Mouse (Mus musculus) kidney, embryonic 15.5 days (tissue): ENCODE results near the gene Rhob. TPM values are rescaled to one million over a fixed set of nuclear protein-coding genes. Genes with fewer than 3 reads are reported as not detected.
A peak's percentile ranks its signal among the peaks of the same experiment; 100 is the strongest.

Experiments used
- ATAC-seq: fragments of 200-750 bp; cut with Nextera tagmentation; replicated peaks from 2 replicates; pipeline ENCODE4 v1.8.0; 2017; ENCODE audit warnings: moderate TSS enrichment; ENCODE audit not compliant: low FRiP score
- H3K27ac ChIP-seq: fragments of 300-500 bp; sonication (generic); 2 replicates; pipeline ENCODE4 v1.5.1; 2015; ENCODE audit warnings: mild to moderate bottlenecking, inconsistent platforms
- H3K27me3 ChIP-seq: fragments of 300-500 bp; sonication (generic); 2 replicates; pipeline ENCODE4 v1.6.1; 2015; ENCODE audit warnings: inconsistent platforms
- H3K36me3 ChIP-seq: fragments of 300-500 bp; sonication (generic); 2 replicates; pipeline ENCODE4 v1.6.1; 2015; ENCODE audit warnings: inconsistent platforms
- H3K4me1 ChIP-seq: fragments of 300-500 bp; sonication (generic); 2 replicates; pipeline ENCODE4 v1.6.1; 2015; ENCODE audit warnings: inconsistent platforms
- H3K4me2 ChIP-seq: fragments of 300-500 bp; sonication (generic); 2 replicates; pipeline ENCODE4 v1.6.1; 2015; ENCODE audit warnings: moderate library complexity, mild to moderate bottlenecking, inconsistent platforms
- H3K4me3 ChIP-seq: fragments of 300-500 bp; sonication (generic); replicated peaks from 2 replicates; pipeline ENCODE4 v1.5.1; 2015; ENCODE audit warnings: mild to moderate bottlenecking, inconsistent platforms
- H3K9ac ChIP-seq: fragments of 300-500 bp; sonication (generic); 2 replicates; pipeline ENCODE4 v1.6.1; 2015; ENCODE audit warnings: mild to moderate bottlenecking, inconsistent platforms
- H3K9me3 ChIP-seq: fragments of 300-500 bp; sonication (generic); replicated peaks from 2 replicates; pipeline ENCODE4 v1.6.1; 2016; ENCODE audit warnings: inconsistent platforms
- WGBS: fragments of 180-500 bp; shearing (Covaris S2); methylation state at CpG from one replicate; pipeline ENCODE4 v1.1.7; 2015; ENCODE audit warnings: mixed read lengths; 5-methylcytosine and 5-hydroxymethylcytosine counted together
- polyA plus RNA-seq: library from polyadenylated mRNA; unstranded; fragments of >200 nt; fragmentation: Nextera tagmentation; extraction: Ambion mirVana; gene quantifications from 2 replicates; pipeline ENCODE4 v1.2.1, GENCODE M21; 2015

Gene Rhob
- polyA plus RNA-seq: 35.4 and 38.7 TPM in 2 replicates

DNA sequence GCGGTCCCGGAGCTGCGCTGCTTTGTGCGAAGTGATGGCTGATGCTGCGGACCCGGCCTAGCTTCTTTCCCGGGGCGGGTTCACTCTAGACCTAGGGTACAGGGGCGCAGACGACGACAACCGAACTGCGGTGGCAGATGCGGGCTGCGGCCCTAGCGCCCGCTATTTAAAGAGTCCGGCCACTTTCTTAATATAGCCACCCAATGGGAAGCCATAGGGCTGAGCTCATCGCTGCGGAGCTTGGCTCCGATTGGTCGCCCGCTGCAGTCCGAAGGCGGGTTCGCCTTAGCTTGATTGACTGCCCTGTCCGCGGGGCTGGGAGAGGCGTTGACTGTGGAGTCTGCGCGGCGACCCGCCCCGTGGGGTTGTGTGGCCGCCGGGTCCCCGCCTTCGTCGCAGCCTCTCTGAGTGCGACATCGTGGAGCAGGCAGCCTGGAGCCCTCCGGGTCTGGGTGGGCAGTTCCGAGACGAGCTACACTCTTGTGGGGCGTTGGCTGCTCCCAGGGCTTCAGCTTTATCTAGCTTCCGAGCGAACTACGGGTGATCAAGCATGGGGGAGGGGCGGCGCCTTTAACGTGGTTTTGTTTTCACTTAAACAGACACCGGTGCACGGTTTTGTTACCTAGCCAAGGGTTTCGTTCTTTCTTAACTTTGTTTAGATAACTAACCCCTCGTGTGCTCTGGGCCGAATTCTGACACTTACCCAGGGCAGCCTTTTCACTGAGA, at the start of gene Rhob:
TSS of gene Rhob (minus strand) at position 139 of the 726 bp plus-strand sequence.
- H3K9me3 ChIP-seq: no peaks in the 10 kb centered on the region
- H3K4me3 ChIP-seq: peak within 1 kb of the TSS; percentile 89
- H3K36me3 ChIP-seq: no peaks in the 10 kb centered on the region
- peak; percentile 98 for ATAC-seq
- peak within 1 kb of the TSS; percentile 98 for H3K27ac ChIP-seq
- H3K4me2 ChIP-seq: peak within 1 kb of the TSS; percentile 92
- peaks cover 44% of the 10 kb centered on the region for H3K4me1 ChIP-seq
- H3K27me3 ChIP-seq: no peaks in the 10 kb centered on the region
- WGBS: under 1% methylated on average over 56 of the region's 56 CpGs
- peak within 1 kb of the TSS; percentile 94 for H3K9ac ChIP-seq

DNA sequence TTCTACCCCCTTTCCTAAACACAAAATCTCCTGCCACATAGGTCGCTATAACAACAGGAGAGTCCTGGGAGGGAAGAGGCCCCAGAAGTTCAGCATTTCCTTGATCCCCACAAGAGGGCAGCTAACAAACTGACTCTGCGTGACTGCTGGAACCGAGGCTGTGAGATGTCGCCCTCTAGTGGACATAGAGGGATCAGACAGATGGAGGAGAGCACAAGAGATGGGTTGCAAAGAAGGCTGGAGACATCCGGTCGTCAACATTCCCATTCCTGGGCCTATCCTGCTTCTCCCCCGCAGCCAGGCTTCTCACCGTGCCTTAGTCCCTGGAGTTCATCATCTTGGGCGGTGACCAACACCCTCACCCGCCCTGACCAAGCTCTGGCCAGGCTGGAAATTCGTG, 47.5 kb upstream of the Rhob start:
- no peak overlapping the region for H3K27ac ChIP-seq
- no peaks in the 10 kb centered on the region for H3K36me3 ChIP-seq
- H3K4me3 ChIP-seq: no peak overlapping the region
- H3K27me3 ChIP-seq: no peaks in the 10 kb centered on the region
- 18% methylated on average over 11 of the region's 11 CpGs for WGBS
- no peaks in the 10 kb centered on the region for H3K4me1 ChIP-seq
- no peak overlapping the region for H3K4me2 ChIP-seq
- peak; percentile 79 for ATAC-seq
- H3K9me3 ChIP-seq: no peaks in the 10 kb centered on the region
- H3K9ac ChIP-seq: no peak overlapping the region

DNA sequence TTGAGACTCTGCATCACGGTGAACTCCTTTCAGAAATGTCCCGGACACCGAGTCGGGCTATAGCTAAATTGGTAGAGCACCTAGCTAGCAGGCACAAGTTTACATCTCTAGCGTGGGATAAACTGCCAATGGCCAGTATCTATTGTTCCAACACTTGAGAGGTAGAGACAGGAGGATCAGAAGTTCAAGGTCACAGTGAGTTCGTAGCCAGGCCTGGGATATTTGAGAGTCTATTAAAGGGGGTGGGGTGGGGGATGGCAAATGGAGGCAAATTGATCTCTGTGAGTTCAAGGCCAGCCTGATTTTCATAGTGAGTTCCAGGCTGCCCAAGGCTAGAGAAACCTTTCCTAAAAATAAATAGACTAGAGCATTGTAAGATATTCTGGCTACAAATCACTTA, 47.0 kb upstream of the Rhob start:
- WGBS: 87% methylated on average over 6 of the region's 6 CpGs
- ATAC-seq: no peak

DNA sequence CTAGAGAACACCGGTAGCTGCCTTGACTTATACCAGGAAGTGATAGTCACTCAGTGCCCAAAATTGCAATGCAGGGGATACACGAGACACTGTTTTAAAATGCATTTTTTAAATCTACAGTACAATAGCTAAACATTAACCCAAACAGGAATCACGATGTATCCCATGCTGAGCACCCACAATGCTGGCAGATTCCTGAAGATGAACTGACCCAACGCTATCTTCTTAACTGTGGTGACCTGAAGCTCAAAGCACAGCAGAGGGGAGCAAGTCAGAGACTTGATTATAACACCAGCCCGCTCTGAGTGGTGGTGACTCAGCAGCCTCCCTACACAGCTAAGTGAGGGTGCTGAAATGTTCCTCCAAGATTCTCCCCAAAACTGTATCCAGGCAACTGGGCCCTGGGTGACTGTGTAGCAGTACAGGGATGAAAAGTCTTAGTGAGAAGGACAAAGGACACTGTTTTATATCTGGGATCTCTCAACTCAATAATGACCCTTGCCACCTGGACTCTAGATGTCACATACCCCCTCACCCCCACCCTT, 45.3 kb upstream of the Rhob start:
- no peak overlapping the region for H3K4me3 ChIP-seq
- no peak overlapping the region for H3K4me2 ChIP-seq
- no peak overlapping the region for H3K27ac ChIP-seq
- 80% methylated on average over 5 of the region's 5 CpGs for WGBS
- H3K36me3 ChIP-seq: no peaks in the 10 kb centered on the region
- no peak for ATAC-seq
- no peak overlapping the region for H3K9ac ChIP-seq
- H3K4me1 ChIP-seq: no peaks in the 10 kb centered on the region
- H3K9me3 ChIP-seq: no peaks in the 10 kb centered on the region
- no peaks in the 10 kb centered on the region for H3K27me3 ChIP-seq

More for the DNA sequence above, 47.0 kb upstream of the Rhob start:
- Histone ChIP-seq H3K27me3 (no peaks in the 10 kb centered on the region), H3K4me2 (no peak overlapping the region), H3K9ac (no peak overlapping the region), H3K9me3 (no peaks in the 10 kb centered on the region), H3K27ac (no peak overlapping the region), H3K4me3 (no peak overlapping the region), H3K36me3 (no peaks in the 10 kb centered on the region), H3K4me1 (no peaks in the 10 kb centered on the region)

DNA sequence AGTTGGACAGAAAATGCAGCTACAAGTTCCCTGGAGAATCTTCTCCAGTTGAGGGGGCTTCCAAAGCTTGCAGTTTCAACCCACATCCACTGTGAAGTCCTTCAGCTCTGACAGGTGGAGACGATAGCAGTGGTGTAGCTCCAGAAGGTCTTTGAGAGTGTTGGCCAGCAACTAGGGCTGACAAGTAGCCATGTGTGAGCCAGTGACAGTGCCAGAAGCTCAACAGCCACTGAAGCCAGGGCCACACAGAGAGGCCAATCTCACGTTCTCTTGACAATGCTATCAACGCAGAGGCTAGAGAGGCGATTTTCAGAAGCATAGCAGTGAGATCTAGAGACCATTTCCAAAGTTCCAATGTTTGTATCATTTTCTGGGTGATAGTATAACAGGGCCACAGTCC, 42.6 kb upstream of the Rhob start:
- H3K4me1 ChIP-seq: no peaks in the 10 kb centered on the region
- WGBS: 86% methylated on average over 4 of the region's 4 CpGs
- no peak overlapping the region for H3K4me3 ChIP-seq
- no peak overlapping the region for H3K27ac ChIP-seq
- no peak for ATAC-seq
- H3K9ac ChIP-seq: no peak overlapping the region
- H3K27me3 ChIP-seq: no peaks in the 10 kb centered on the region
- no peak overlapping the region for H3K4me2 ChIP-seq
- H3K9me3 ChIP-seq: no peaks in the 10 kb centered on the region
- H3K36me3 ChIP-seq: no peaks in the 10 kb centered on the region

DNA sequence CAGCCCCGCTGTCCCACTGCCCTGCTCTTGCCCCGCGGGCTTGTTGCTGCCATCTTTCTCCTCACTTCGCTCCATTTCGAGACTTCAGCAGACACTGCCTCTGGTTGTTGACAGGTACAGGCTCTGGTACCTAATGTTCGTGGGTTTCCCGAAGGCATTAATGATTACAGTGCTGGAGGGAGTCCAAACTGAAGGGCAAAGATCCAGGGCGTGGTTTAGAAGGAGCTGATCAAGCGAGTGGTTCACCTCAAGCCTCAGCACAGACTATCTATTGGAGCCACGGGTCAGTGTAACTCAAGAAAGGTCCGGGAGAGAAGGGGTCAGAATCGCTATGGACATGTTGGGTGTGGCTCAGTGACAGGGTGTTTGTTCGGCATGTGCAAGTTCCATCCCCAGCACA, 39.7 kb upstream of the Rhob start:
- H3K27me3 ChIP-seq: no peaks in the 10 kb centered on the region
- no peaks in the 10 kb centered on the region for H3K36me3 ChIP-seq
- H3K27ac ChIP-seq: no peak overlapping the region
- no peak overlapping the region for H3K4me2 ChIP-seq
- no peaks in the 10 kb centered on the region for H3K4me1 ChIP-seq
- no peaks in the 10 kb centered on the region for H3K9me3 ChIP-seq
- no peak overlapping the region for H3K9ac ChIP-seq
- no peak overlapping the region for H3K4me3 ChIP-seq
- ATAC-seq: no peak
- 86% methylated on average over 13 of the region's 13 CpGs for WGBS

DNA sequence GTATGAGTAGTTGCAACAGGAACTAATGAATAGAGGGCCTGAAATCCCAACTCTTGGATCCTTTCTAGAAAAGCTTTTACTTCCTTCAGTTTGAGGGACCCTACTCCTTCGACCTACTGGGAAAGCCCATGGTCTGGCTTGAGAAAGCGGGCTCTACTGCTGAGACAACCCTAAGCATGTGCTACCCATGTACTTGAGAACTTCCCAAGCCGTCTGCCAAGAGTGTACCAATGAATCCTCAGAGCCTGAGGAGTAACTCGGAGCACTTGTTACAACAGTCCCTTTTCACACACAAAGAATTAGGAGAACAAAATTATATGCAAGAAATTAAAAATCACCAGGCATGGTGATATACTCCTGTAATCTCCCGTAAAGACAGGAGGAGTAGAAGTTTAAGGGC, 37.5 kb upstream of the Rhob start:
- 90% methylated on average over 5 of the region's 5 CpGs for WGBS
- H3K4me2 ChIP-seq: no peak overlapping the region
- H3K9ac ChIP-seq: no peak overlapping the region
- no peaks in the 10 kb centered on the region for H3K36me3 ChIP-seq
- H3K4me1 ChIP-seq: no peaks in the 10 kb centered on the region
- H3K4me3 ChIP-seq: no peak overlapping the region
- no peak for ATAC-seq
- H3K9me3 ChIP-seq: no peaks in the 10 kb centered on the region
- no peak overlapping the region for H3K27ac ChIP-seq
- H3K27me3 ChIP-seq: no peaks in the 10 kb centered on the region

DNA sequence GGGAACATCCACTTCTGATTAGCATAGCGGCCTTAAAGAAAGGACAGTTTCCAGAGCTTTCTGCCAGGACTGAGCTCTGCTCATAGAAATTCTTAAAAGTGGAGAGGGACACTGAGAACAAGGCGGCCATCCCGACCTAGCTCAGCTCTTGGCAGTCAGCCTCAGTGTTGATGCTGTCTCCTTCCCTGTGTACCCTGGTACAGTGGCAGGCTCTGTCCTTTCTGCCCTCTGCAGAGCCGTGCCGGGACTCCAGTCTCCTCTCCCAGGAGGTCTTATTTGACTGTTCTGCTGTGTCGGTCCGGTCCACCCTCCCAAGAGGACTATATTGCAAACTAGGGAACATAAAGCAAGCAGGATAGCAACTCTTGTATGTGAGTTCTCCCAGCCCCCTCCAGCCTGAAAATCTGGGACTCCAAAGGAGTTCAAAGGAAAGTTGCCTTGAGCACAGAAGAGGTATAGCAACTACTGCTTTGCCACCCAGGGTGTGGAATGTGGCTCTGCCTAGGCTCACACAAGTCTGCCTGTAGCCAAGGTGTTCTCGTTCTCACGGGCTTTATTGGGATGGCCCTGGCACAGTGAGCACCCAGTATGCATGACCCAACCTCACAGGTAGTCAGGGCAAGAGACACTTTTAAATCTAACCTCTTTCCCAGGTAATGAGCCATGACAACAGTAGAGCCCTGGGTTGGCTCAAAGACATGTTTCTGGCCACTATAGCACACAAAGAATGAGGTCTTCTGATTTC, 36.6 kb upstream of the Rhob start:
- no peaks in the 10 kb centered on the region for H3K27me3 ChIP-seq
- no peak overlapping the region for H3K9ac ChIP-seq
- no peak overlapping the region for H3K27ac ChIP-seq
- 0 out of 2 replicates have a peak, but pooled peaks have one; percentile 29 for ATAC-seq
- no peak overlapping the region for H3K4me3 ChIP-seq
- H3K9me3 ChIP-seq: no peaks in the 10 kb centered on the region
- H3K36me3 ChIP-seq: no peaks in the 10 kb centered on the region
- H3K4me1 ChIP-seq: no peaks in the 10 kb centered on the region
- 61% methylated on average over 9 of the region's 9 CpGs for WGBS
- H3K4me2 ChIP-seq: no peak overlapping the region

DNA sequence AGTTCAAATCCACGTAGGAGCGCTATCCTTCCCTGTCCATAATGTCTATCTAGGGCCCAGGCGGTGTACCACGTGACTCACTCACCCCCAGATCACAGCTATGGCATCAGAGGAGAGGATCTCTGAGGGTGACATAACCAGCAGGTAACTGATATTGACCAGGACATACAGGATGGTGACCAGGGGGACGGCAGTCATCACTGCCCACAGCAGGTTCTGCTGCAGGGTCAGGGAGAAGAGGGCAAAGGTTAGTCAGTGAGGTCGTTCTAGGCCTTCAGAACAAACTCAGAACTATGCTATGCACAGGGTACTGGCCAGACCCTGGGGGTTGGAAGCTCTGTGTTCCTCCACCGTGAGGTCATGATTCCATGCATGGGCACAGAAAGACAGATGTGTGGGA, 35.8 kb upstream of the Rhob start:
- Histone ChIP-seq H3K27me3 (no peaks in the 10 kb centered on the region), H3K9me3 (no peaks in the 10 kb centered on the region), H3K27ac (no peak overlapping the region), H3K36me3 (no peaks in the 10 kb centered on the region), H3K9ac (no peak overlapping the region), H3K4me1 (no peaks in the 10 kb centered on the region), H3K4me3 (no peak overlapping the region), H3K4me2 (no peak overlapping the region)
- ATAC-seq: no peak
- WGBS: 86% methylated on average over 7 of the region's 7 CpGs

DNA sequence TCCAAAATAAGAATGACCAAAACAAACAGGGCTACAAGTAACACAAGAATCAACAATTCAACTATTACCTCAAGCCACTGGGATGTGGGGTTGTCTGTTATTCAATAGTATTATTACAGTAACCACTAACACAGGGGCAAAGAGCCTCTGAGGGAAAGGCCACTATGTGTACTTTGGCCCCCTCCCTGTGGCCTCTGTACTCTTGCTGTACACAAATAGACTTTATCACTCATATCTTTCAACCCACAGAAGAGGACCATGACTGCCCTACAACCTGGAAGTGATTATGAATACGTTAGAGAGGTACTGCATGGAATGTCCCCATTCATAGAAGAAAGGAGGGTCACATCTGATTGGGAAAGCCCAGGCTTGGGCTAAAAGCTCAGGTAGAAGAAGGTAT, 35.1 kb upstream of the Rhob start:
- Histone ChIP-seq H3K9ac (no peak overlapping the region), H3K27me3 (no peaks in the 10 kb centered on the region), H3K9me3 (no peaks in the 10 kb centered on the region), H3K4me1 (no peaks in the 10 kb centered on the region), H3K36me3 (no peaks in the 10 kb centered on the region), H3K4me2 (no peak overlapping the region), H3K27ac (no peak overlapping the region), H3K4me3 (no peak overlapping the region)
- 65% methylated on average over 1 of the region's 1 CpGs for WGBS
- no peak for ATAC-seq

DNA sequence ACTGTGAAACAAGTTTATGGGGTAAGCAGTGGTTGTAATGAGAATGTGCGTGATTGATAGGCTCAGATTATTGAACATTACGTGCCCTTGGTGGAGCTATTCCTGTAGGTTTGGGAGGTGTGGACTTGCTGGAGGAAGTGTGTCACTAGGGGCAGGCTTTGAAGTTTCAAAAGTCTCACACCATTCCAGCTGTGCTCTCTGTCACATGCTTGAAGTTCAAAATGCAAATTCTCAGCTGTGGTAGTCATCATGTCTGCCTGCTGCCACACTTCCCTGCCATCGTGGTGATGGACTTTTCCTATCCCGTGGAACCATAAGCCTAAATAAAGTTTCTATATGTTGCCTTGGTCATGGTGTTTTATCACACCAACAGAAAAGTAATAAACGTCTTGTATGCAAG, 28.0 kb upstream of the Rhob start:
- Histone ChIP-seq H3K36me3 (no peaks in the 10 kb centered on the region), H3K4me2 (no peak overlapping the region), H3K27ac (no peak overlapping the region), H3K9me3 (no peaks in the 10 kb centered on the region), H3K4me1 (no peaks in the 10 kb centered on the region), H3K4me3 (no peak overlapping the region), H3K27me3 (no peaks in the 10 kb centered on the region), H3K9ac (no peak overlapping the region)
- WGBS: 74% methylated on average over 5 of the region's 5 CpGs
- no peak for ATAC-seq

DNA sequence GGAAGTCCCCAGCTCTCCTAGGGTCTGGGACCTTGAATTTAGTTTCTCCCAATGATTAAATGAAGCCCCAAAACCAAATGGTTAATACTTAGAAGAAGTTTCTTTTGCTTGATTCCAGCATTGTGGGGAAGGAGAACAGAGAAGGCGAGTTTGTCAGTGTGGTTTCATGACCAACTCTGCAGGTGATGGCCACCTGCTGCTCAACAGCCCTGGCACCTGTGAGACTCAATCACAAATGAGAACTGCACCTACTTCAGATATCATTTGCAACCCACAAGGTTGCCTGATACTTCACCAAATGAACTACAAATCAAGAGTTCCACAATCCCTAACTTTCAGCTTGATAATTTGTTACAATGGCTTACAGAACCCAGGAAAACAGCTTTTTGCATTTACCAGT, 27.4 kb upstream of the Rhob start:
- H3K4me3 ChIP-seq: no peak overlapping the region
- no peak overlapping the region for H3K9ac ChIP-seq
- 91% methylated on average over 1 of the region's 1 CpGs for WGBS
- no peak for ATAC-seq
- H3K4me1 ChIP-seq: no peaks in the 10 kb centered on the region
- H3K9me3 ChIP-seq: no peaks in the 10 kb centered on the region
- H3K27me3 ChIP-seq: no peaks in the 10 kb centered on the region
- no peak overlapping the region for H3K27ac ChIP-seq
- no peak overlapping the region for H3K4me2 ChIP-seq
- no peaks in the 10 kb centered on the region for H3K36me3 ChIP-seq
